Mouse (Mus musculus) hindbrain, embryonic 16.5 days (tissue): ENCODE data around the gene Aamp. TPM values are rescaled to one million over a fixed set of nuclear protein-coding genes. Genes with fewer than 3 reads are reported as not detected.
A peak's percentile ranks its signal among the peaks of the same experiment; 100 is the strongest.

ENCODE experiments used
- ATAC-seq: fragments of 200-750 bp; cut with Nextera tagmentation; 2 replicates; pipeline ENCODE4 v1.8.0; 2017; ENCODE audit warnings: moderate TSS enrichment, moderate library complexity
- H3K27ac ChIP-seq: fragments of 300-500 bp; sonication (generic); 2 replicates; pipeline ENCODE4 v1.5.1; 2014; ENCODE audit warnings: low read depth, mild to moderate bottlenecking, control low read depth, low read length, moderate library complexity
- H3K27me3 ChIP-seq: fragments of 300-500 bp; sonication (generic); replicated peaks from 2 replicates; pipeline ENCODE4 v1.6.1; 2014; ENCODE audit warnings: low read length; ENCODE audit not compliant: control insufficient read depth, insufficient read depth
- H3K36me3 ChIP-seq: fragments of 300-500 bp; sonication (generic); 2 replicates; pipeline ENCODE4 v1.6.1; 2014; ENCODE audit warnings: mild to moderate bottlenecking, low read length, moderate library complexity, mixed read lengths; ENCODE audit not compliant: control insufficient read depth, insufficient read depth
- H3K4me1 ChIP-seq: fragments of 300-500 bp; sonication (generic); 2 replicates; pipeline ENCODE4 v1.6.1; 2014; ENCODE audit warnings: low read depth, low read length; ENCODE audit not compliant: control insufficient read depth, insufficient read depth
- H3K4me2 ChIP-seq: fragments of 300-500 bp; sonication (generic); 2 replicates; pipeline ENCODE4 v1.6.1; 2014; ENCODE audit warnings: mild to moderate bottlenecking, low read length, control low read depth, moderate library complexity
- H3K4me3 ChIP-seq: fragments of 300-500 bp; sonication (generic); 2 replicates; pipeline ENCODE4 v1.5.1; 2014; ENCODE audit warnings: mild to moderate bottlenecking, low read length, control low read depth, moderate library complexity
- H3K9ac ChIP-seq: fragments of 300-500 bp; sonication (generic); 2 replicates; pipeline ENCODE4 v1.6.1; 2014; ENCODE audit warnings: low read depth, mild to moderate bottlenecking, control low read depth, low read length, moderate library complexity
- H3K9me3 ChIP-seq: fragments of 300-500 bp; sonication (generic); 2 replicates; pipeline ENCODE4 v1.6.1; 2014; ENCODE audit warnings: mild to moderate bottlenecking, low read length, moderate library complexity; ENCODE audit not compliant: control insufficient read depth
- WGBS: fragments of 180-500 bp; shearing (Covaris S2); extraction: QIAGEN DNeasy Blood & Tissue Kit; methylation state at CpG from one replicate; pipeline ENCODE4 v1.1.7; 2014; 5-methylcytosine and 5-hydroxymethylcytosine counted together
- polyA plus RNA-seq: library from polyadenylated mRNA; unstranded; fragments of >200 nt; fragmentation: Nextera tagmentation; extraction: Ambion mirVana; gene quantifications from 2 replicates; pipeline ENCODE4 v1.2.1, GENCODE M21; 2015

The Aamp gene
- polyA plus RNA-seq, 1 experiment from 2014 or later: 241 TPM

GRCm38 (mm10) chr1:74295456-74296171, 11.1 kb upstream of the Aamp start:
- Histone ChIP-seq H3K4me3 (no peak overlapping the region), H3K27me3 (no peaks in the 10 kb centered on the region), H3K9me3 (no peaks in the 10 kb centered on the region), H3K4me1 (peaks cover 26% of the 10 kb centered on the region), H3K27ac (peak overlapping the region; percentile 86), H3K9ac (peak overlapping the region; percentile 20; the same call in 1 of the 2 replicates), H3K36me3 (no peaks in the 10 kb centered on the region), H3K4me2 (peak overlapping the region; percentile 14; the same call in 1 of the 2 replicates)
- WGBS: 21% methylated on average over 9 of the region's 9 CpGs
- ATAC-seq: peak; percentile 94

DNA sequence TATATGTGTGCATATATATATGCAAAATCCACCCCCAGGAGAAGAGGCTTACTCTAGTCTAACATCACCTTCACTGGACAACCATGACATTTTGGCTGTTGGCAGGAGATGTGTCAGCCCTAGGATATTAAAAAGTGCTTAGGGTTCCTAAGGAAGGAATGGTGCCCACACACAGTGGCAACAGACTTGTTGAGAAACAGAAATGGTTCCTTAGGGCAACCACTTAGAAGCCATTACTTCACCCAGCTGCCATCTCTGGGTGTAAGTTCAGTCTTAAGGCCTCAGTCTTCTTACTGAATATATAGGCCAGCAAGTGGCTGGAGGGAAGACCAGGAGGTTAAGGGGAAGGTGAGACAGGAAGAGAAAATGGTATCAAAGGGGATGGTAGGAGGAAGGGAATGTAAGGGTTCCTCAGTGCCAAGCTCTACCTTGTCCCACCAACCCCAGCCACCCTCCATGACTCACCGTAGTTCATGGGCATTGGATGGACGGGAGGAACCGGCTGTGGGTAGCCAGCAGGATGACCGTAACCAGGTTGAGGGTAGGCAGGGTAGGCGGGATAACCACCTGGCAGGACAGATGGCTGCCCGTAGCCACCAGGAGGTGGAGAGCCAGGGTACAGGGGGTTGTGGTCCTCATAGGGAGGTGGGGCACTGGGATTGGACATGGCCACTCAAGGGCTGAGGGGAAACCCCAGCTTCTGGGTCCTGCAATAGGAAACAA, 10.4 kb upstream of the Aamp start:
- H3K9me3 ChIP-seq: no peaks in the 10 kb centered on the region
- H3K27ac ChIP-seq: peak overlapping the region; percentile 86
- peaks cover 26% of the 10 kb centered on the region for H3K4me1 ChIP-seq
- no peak overlapping the region; the same call in 1 of the 2 replicates for H3K4me2 ChIP-seq
- H3K4me3 ChIP-seq: no peak overlapping the region
- no peak overlapping the region for H3K9ac ChIP-seq
- H3K27me3 ChIP-seq: no peaks in the 10 kb centered on the region
- no peak for ATAC-seq
- H3K36me3 ChIP-seq: no peaks in the 10 kb centered on the region
- WGBS: 88% methylated on average over 6 of the region's 6 CpGs

GRCm38 (mm10) chr1:74294090-74294643, 9.6 kb upstream of the Aamp start:
- no peak overlapping the region for H3K4me3 ChIP-seq
- H3K27me3 ChIP-seq: no peaks in the 10 kb centered on the region
- no peaks in the 10 kb centered on the region for H3K9me3 ChIP-seq
- no peak for ATAC-seq
- peaks cover 24% of the 10 kb centered on the region for H3K4me1 ChIP-seq
- no peak overlapping the region for H3K9ac ChIP-seq
- no peaks in the 10 kb centered on the region; the same call in 1 of the 2 replicates for H3K36me3 ChIP-seq
- H3K4me2 ChIP-seq: no peak overlapping the region
- no peak overlapping the region for H3K27ac ChIP-seq
- 91% methylated on average over 3 of the region's 3 CpGs for WGBS

GRCm38 (mm10) chr1:74293306-74293960, 8.9 kb upstream of the Aamp start:
- H3K4me1 ChIP-seq: peaks cover 23% of the 10 kb centered on the region
- no peaks in the 10 kb centered on the region; the same call in 1 of the 2 replicates for H3K36me3 ChIP-seq
- 83% methylated on average over 8 of the region's 8 CpGs for WGBS

GRCm38 (mm10) chr1:74292331-74293020, 7.9 kb upstream of the Aamp start:
- peaks cover 23% of the 10 kb centered on the region for H3K4me1 ChIP-seq
- ATAC-seq: no peak
- H3K4me3 ChIP-seq: no peak overlapping the region
- H3K4me2 ChIP-seq: no peak overlapping the region
- H3K27ac ChIP-seq: no peak overlapping the region
- WGBS: 83% methylated on average over 11 of the region's 11 CpGs
- no peaks in the 10 kb centered on the region for H3K27me3 ChIP-seq
- H3K36me3 ChIP-seq: no peaks in the 10 kb centered on the region; the same call in 1 of the 2 replicates
- H3K9ac ChIP-seq: no peak overlapping the region
- H3K9me3 ChIP-seq: no peaks in the 10 kb centered on the region

More at GRCm38 (mm10) chr1:74293306-74293960, 8.9 kb upstream of the Aamp start:
- no peak overlapping the region for H3K4me3 ChIP-seq
- H3K9me3 ChIP-seq: no peaks in the 10 kb centered on the region
- no peak for ATAC-seq
- no peak overlapping the region for H3K4me2 ChIP-seq
- no peak overlapping the region for H3K9ac ChIP-seq
- no peak overlapping the region for H3K27ac ChIP-seq
- no peaks in the 10 kb centered on the region for H3K27me3 ChIP-seq

DNA sequence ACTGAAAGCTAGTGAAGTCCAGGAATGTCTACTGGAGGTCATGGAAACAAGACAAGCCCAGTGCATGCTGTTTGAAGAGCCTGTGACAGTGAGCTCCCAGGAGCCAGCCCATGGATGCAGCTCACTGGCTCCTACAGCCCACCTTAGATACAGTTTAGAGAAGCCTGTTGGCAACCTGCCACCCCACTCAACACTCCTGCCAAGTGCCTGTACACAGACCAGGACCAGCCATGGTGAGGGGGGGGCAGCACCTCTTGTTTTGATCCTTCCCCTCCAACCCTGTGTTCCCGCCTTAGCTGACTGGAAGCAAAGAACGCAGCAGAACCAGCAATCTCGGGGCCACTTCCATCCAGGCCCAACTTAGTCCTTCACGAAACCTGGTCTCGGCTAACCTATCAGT, 5.6 kb upstream of the Aamp start:
- WGBS: 84% methylated on average over 5 of the region's 5 CpGs
- H3K4me1 ChIP-seq: peaks cover 8% of the 10 kb centered on the region
- H3K4me2 ChIP-seq: no peak overlapping the region
- H3K27me3 ChIP-seq: no peaks in the 10 kb centered on the region
- no peak overlapping the region for H3K27ac ChIP-seq
- peak; percentile 29; the same call in 1 of the 2 replicates for ATAC-seq
- H3K9ac ChIP-seq: 0 out of 2 replicates have a peak overlapping the region, but pooled peaks have one; percentile 8
- H3K9me3 ChIP-seq: no peaks in the 10 kb centered on the region
- no peaks in the 10 kb centered on the region; the same call in 1 of the 2 replicates for H3K36me3 ChIP-seq
- H3K4me3 ChIP-seq: no peak overlapping the region

- Histone ChIP-seq H3K27ac (no peak overlapping the region), H3K4me2 (no peak overlapping the region), H3K4me3 (no peak overlapping the region), H3K9me3 (no peaks in the 10 kb centered on the region), H3K36me3 (no peaks in the 10 kb centered on the region; the same call in 1 of the 2 replicates), H3K27me3 (no peaks in the 10 kb centered on the region), H3K9ac (no peak overlapping the region), H3K4me1 (peaks cover 6% of the 10 kb centered on the region)
- WGBS: 92% methylated on average over 2 of the region's 2 CpGs
- no peak for ATAC-seq
These were observed 5.2 kb upstream of the Aamp start for GRCm38 (mm10) chr1:74289740-74290139.

DNA sequence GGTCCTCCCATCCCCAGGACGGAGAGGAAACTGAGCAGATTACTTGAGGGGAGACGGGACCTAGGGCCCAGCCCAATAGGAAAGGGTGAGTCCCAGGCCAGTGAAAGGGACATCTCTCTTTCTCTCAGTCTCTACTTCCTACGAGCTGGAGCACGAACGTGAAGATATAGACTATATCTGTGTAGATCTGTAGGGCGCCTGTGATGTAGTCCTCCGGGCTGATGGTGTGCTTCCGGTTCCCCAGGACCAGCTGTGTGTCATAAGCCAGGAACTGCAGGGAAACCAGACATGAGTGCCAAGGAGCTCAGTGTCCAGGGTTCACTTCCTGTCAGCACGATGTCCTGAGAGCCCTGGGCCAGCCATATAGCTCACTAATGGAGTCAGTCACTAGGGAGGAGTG, 4.7 kb upstream of the Aamp start:
- H3K9ac ChIP-seq: no peak overlapping the region
- no peaks in the 10 kb centered on the region for H3K27me3 ChIP-seq
- H3K36me3 ChIP-seq: no peaks in the 10 kb centered on the region; the same call in 1 of the 2 replicates
- 91% methylated on average over 9 of the region's 9 CpGs for WGBS
- H3K4me2 ChIP-seq: no peak overlapping the region
- no peak overlapping the region for H3K4me3 ChIP-seq
- H3K9me3 ChIP-seq: no peaks in the 10 kb centered on the region
- no peak for ATAC-seq
- H3K4me1 ChIP-seq: peaks cover 6% of the 10 kb centered on the region
- H3K27ac ChIP-seq: no peak overlapping the region
